In genomic region chr5:150337696-150338095, GRCm38 (mm10) we compare ENCODE assay signal across 17 mouse cellular contexts.
A peak's percentile ranks its signal among the peaks of the same experiment; 100 is the strongest.
DNase-seq lines count a peak whose midpoint lies in the region; ATAC-seq and TF ChIP-seq lines count a peak whose summit lies in the region.
"Had no signal": no experiment of that assay in that cellular context is flagged by ENCODE, and none has a peak within 500 bp of the region (broad histone marks: within the 10 kb centered on the region; RNA-seq: fewer than 3 reads in every experiment).

No protein-coding gene starts in this region.

- no peak for TF ChIP-seq POLR2A in heart, adult 2 months (IDR thresholded peaks at IDR 0.05; ENCODE audit: insufficient read depth, low read depth, low read length)

- intact Hi-C loops in heart, adult 2 months (cut with DNase I): no loop called here

- peak overlapping the region; percentile 9 for H3K27ac ChIP-seq in heart, adult 2 months
- H3K27ac ChIP-seq in heart, embryonic 10.5 days: no peak overlapping the region
- no peak overlapping the region for H3K27ac ChIP-seq in lung, embryonic 16.5 days (ENCODE audit: low read length)
- no peak overlapping the region for H3K27ac ChIP-seq in limb, embryonic 15.5 days
- H3K27ac ChIP-seq: forebrain, embryonic 15.5 days; hindbrain, embryonic 14.5 days; neural tube, embryonic 12.5 days had no signal

- TF ChIP-seq CTCF in heart, adult 2 months (IDR thresholded peaks at IDR 0.05): no peak

- peaks cover 7% of the 10 kb centered on the region for H3K4me1 ChIP-seq in heart, adult 2 months (ENCODE audit: control insufficient read depth, insufficient read depth, low read length)
- peaks cover 17% of the 10 kb centered on the region for H3K4me1 ChIP-seq in heart, embryonic 10.5 days
- no peaks in the 10 kb centered on the region for H3K4me1 ChIP-seq in lung, embryonic 16.5 days (replicated peaks; ENCODE audit: control insufficient read depth, insufficient read depth, low read length)
- H3K4me1 ChIP-seq in limb, embryonic 15.5 days: peaks cover 12% of the 10 kb centered on the region; the same call in 1 of the 2 replicates
- H3K4me1 ChIP-seq: forebrain, embryonic 15.5 days; neural tube, embryonic 12.5 days had no signal

- ATAC-seq in lung, embryonic 16.5 days (ENCODE audit: low read depth): peak; percentile 45; the same call in 1 of the 2 replicates
- ATAC-seq in limb, embryonic 15.5 days (ENCODE audit: insufficient number of reproducible peaks, low FRiP score, low TSS enrichment, low read depth): 0 out of 2 replicates have a peak, but pooled peaks have one; percentile 36
- ATAC-seq: forebrain, embryonic 15.5 days had no signal

- H3K9ac ChIP-seq in heart, adult 2 months (ENCODE audit: low read depth, low read length): no peak overlapping the region
- no peak overlapping the region for H3K9ac ChIP-seq in lung, embryonic 16.5 days (ENCODE audit: low read length)
- H3K9ac ChIP-seq in limb, embryonic 15.5 days: no peak overlapping the region
- H3K9ac ChIP-seq: forebrain, embryonic 15.5 days; hindbrain, embryonic 14.5 days; neural tube, embryonic 12.5 days had no signal

- no peak overlapping the region for H3K4me3 ChIP-seq in heart, adult 2 months
- H3K4me3 ChIP-seq in heart, embryonic 10.5 days: no peak overlapping the region
- H3K4me3 ChIP-seq in lung, embryonic 16.5 days (ENCODE audit: low read length): no peak overlapping the region
- no peak overlapping the region for H3K4me3 ChIP-seq in limb, embryonic 15.5 days
- H3K4me3 ChIP-seq: forebrain, embryonic 15.5 days; neural tube, embryonic 12.5 days had no signal

- H3K79me2 ChIP-seq in heart, adult 2 months (replicated peaks; ENCODE audit: control insufficient read depth, insufficient read depth, low read length): 0 out of 2 replicates have a peak, but pooled peaks cover 2% of the 10 kb centered on the region

- no peaks in the 10 kb centered on the region for H3K27me3 ChIP-seq in heart, adult 2 months (ENCODE audit: control insufficient read depth, insufficient read depth, low read length)
- no peaks in the 10 kb centered on the region for H3K27me3 ChIP-seq in heart, embryonic 10.5 days (ENCODE audit: insufficient read depth, poor library complexity, severe bottlenecking)
- H3K27me3 ChIP-seq in lung, embryonic 16.5 days (ENCODE audit: control insufficient read depth, insufficient read depth, low read depth, low read length): no peaks in the 10 kb centered on the region; the same call in 1 of the 2 replicates
- no peaks in the 10 kb centered on the region for H3K27me3 ChIP-seq in limb, embryonic 15.5 days
- H3K27me3 ChIP-seq: forebrain, embryonic 15.5 days; neural tube, embryonic 12.5 days had no signal

- 78% methylated on average over 7 of the region's 7 CpGs for WGBS in heart, adult 2 months
- WGBS in heart, embryonic 10.5 days: 91% methylated on average over 7 of the region's 7 CpGs
- WGBS in lung, embryonic 16.5 days: 66% methylated on average over 7 of the region's 7 CpGs
- WGBS in limb, embryonic 15.5 days: 70% methylated on average over 7 of the region's 7 CpGs

- no peak overlapping the region for H3K4me2 ChIP-seq in lung, embryonic 16.5 days (ENCODE audit: low read depth, low read length)
- H3K4me2 ChIP-seq in limb, embryonic 15.5 days: no peak overlapping the region
- H3K4me2 ChIP-seq: forebrain, embryonic 15.5 days; hindbrain, embryonic 14.5 days; neural tube, embryonic 12.5 days had no signal

- H3K9me3 ChIP-seq in heart, embryonic 10.5 days: no peaks in the 10 kb centered on the region
- H3K9me3 ChIP-seq in lung, embryonic 16.5 days (ENCODE audit: control insufficient read depth, low read length): no peaks in the 10 kb centered on the region; the same call in 1 of the 2 replicates
- H3K9me3 ChIP-seq in limb, embryonic 15.5 days: no peaks in the 10 kb centered on the region; the same call in 1 of the 2 replicates
- H3K9me3 ChIP-seq: forebrain, embryonic 15.5 days; neural tube, embryonic 12.5 days had no signal

- peak in 1 of 2 experiments; percentile 20 for DNase-seq in heart, adult 2 months
- DNase-seq in heart, embryonic 10.5 days (ENCODE audit: low spot score): no peak
- DNase-seq in lung, postnatal 36 days: no peak
- peak; percentile 41 to 44 for DNase-seq in layer of hippocampus, adult 8-10 months (ENCODE audit: low spot score in 2 of 2)
- no peak for DNase-seq in kidney, postnatal 10 days
- no peak for DNase-seq in kidney, adult 18-20 months
- DNase-seq: adrenal gland, postnatal 25 days; cerebellum, postnatal 36 days; gastrocnemius, postnatal 25 days; kidney, adult 2 months; lung, postnatal 4 days; midbrain, embryonic 14.5 days had no signal

- no peak for TF ChIP-seq EP300 in heart, adult 2 months (IDR thresholded peaks at IDR 0.05; ENCODE audit: insufficient read depth, low read depth, low read length)

- peaks cover 10% of the 10 kb centered on the region for H3K36me3 ChIP-seq in heart, adult 2 months (ENCODE audit: control insufficient read depth, insufficient read depth, low read length)
- H3K36me3 ChIP-seq in heart, embryonic 10.5 days: peaks cover 24% of the 10 kb centered on the region
- H3K36me3 ChIP-seq in lung, embryonic 16.5 days (ENCODE audit: control insufficient read depth, insufficient read depth, low read length): no peaks in the 10 kb centered on the region
- H3K36me3 ChIP-seq in limb, embryonic 15.5 days: no peaks in the 10 kb centered on the region
- H3K36me3 ChIP-seq: forebrain, embryonic 15.5 days; neural tube, embryonic 12.5 days had no signal

Comparison
In these comparisons a context has a peak if more than half of its experiments do, and no peak if none do; other contexts are left out.
1. DNase-seq: peak in layer of hippocampus, adult 8-10 months (2 of 2); none in heart, embryonic 10.5 days (single experiment), lung, postnatal 36 days (single experiment), kidney, postnatal 10 days (single experiment) and kidney, adult 18-20 months (single experiment).